Mouse (Mus musculus) ovary, adult 10 weeks (tissue): ENCODE data around the gene Rxfp2. TPM values are rescaled to one million over a fixed set of nuclear protein-coding genes. Genes with fewer than 3 reads are reported as not detected.

Experiments used
- polyA plus RNA-seq: library from polyadenylated mRNA; stranded (reverse); fragments of 350-450 nt; fragmentation: Illumina TruSeq; extraction: RNeasy Lipid Tissue Mini Kit (QIAGEN cat#74804); gene quantifications from one replicate; pipeline ENCODE4 v1.2.3, GENCODE M21; 2014

Gene Rxfp2
- 0.66 TPM for polyA plus RNA-seq

GRCm38 (mm10) chr5:150018656-150019055 lies at the start of gene Rxfp2:
Gene Rxfp2 (plus strand): TSS chr5:150018675.

GRCm38 (mm10) chr5:150118455-150119241 lies 100.2 kb downstream of the Rxfp2 start, which contains the start of gene Fry:
Gene Fry (plus strand): TSS chr5:150118645.

Other genes with a start within 250 kb of the Rxfp2 start
- gene Fry, start 100.0 kb downstream of the Rxfp2 start, polyA plus RNA-seq: 18.9 TPM